Mouse (Mus musculus) macrophage (primary cell): ENCODE data around the gene Ppp1r3g. TPM values are rescaled to one million over a fixed set of nuclear protein-coding genes. Genes with fewer than 3 reads are reported as not detected.

ENCODE experiments used
- H3K27ac ChIP-seq: fragments of 350-480 bp; formaldehyde crosslinking; 2 replicates; pipeline ENCODE4 v1.9.0; 2021
- H3K36me3 ChIP-seq: fragments of 350-480 bp; formaldehyde crosslinking; 2 replicates; pipeline ENCODE4 v1.9.0; 2021; ENCODE audit errors: inconsistent target
- H3K4me3 ChIP-seq: fragments of 350-480 bp; formaldehyde crosslinking; 2 replicates; pipeline ENCODE4 v1.9.0; 2021; ENCODE audit errors: inconsistent target
- H3K79me2 ChIP-seq: fragments of 350-480 bp; formaldehyde crosslinking; 2 replicates; pipeline ENCODE4 v1.9.0; 2021; ENCODE audit errors: inconsistent target
- WGBS: methylation state at CpG from one replicate; pipeline ENCODE4 v1.1.7; 2026; ENCODE audit warnings: inconsistent platforms; ENCODE audit not compliant: missing documents; 5-methylcytosine and 5-hydroxymethylcytosine counted together
- polyA plus RNA-seq: library from polyadenylated mRNA; stranded (reverse); fragments of 250-400 nt; gene quantifications from 3 replicates; pipeline ENCODE4 v1.2.4, GENCODE M21; 2018; ENCODE audit warnings: inconsistent platforms

Ppp1r3g gene
- polyA plus RNA-seq, 1 experiment from 2014 or later, result not detected

DNA sequence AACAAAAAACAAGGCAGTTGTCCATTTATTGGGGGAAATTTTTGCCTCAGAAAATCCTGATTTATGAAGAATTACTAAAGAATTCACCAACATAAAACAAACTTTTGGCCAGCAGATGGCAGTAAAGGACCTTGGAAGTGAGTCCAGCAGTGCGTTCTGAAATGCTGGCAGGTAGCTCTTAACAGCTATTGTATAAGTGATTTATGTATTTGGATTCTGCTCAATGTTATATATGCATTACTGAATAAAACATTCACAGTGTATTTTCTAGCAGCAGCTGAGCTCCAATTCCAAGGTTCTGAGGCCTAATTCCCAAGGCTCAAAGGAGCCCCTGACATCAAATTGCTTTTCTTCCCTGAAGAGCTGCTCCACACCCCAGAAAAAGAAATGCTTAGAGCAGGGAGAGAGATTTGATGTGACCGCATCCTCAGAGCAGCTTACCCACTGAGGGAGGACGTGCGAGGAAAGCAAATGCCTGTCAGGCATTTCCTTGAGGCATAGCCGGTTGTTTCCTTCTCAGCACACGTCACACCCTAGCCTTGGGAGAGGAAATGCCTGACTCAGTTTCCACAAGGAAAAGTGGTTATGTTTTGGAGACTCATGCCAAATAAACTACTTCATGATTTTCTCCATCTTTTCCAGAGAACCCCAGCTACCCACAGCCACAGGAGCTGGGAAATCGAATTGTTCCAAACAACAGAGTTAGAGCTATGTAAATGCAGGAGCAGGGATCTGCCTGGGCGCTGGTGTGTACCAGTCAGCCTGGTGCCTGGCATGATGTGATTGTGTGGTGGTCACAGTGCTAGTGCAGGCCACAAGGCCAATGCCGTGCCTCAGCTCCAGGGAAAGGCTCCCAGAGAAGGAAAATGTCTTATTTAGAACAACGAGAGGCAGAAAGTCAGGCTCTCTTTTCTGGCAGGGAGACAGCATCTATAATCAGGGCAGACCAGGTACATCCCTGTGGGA lies 61.0 kb downstream of the Ppp1r3g start:
- no peaks in the 10 kb centered on the region for H3K79me2 ChIP-seq
- WGBS, result 86% methylated on average over 10 of the region's 10 CpGs

More for the DNA sequence above, 61.0 kb downstream of the Ppp1r3g start:
- no peaks in the 10 kb centered on the region for H3K36me3 ChIP-seq
- no peak overlapping the region for H3K4me3 ChIP-seq
- H3K27ac ChIP-seq, result no peak overlapping the region

Other genes with a start within 250 kb of the Ppp1r3g start
- gene Rpp40, start 52.5 kb upstream of the Ppp1r3g start, polyA plus RNA-seq, result 2.7 to 9.4 TPM (median 7.3 TPM) in 3 replicates
- gene Fars2, start 158.6 kb downstream of the Ppp1r3g start, polyA plus RNA-seq, result 14.1 to 31.1 TPM (median 15.1 TPM) in 3 replicates
- gene Lyrm4, start 158.7 kb downstream of the Ppp1r3g start, polyA plus RNA-seq, result 5.0 to 8.1 TPM (median 6.2 TPM) in 3 replicates